Mouse (Mus musculus) kidney, postnatal 14 days (tissue): ENCODE results near the gene Igf1r.
"Not testable (repeated sequence)": the region's sequence is repeated elsewhere in the genome, so short reads cannot be mapped to it uniquely, and the experiment has no call there.

ENCODE experiments used
- DNase-seq: peaks from one replicate; pipeline ENCODE4 v3.0.0; 2022; ENCODE audit warnings: mixed read lengths

Igf1r gene

GRCm38 (mm10) chr7:68236817-68237216 is 284.2 kb downstream of the Igf1r start:
- no peak for DNase-seq

GRCm38 (mm10) chr7:68239220-68239827 is 286.7 kb downstream of the Igf1r start:
- no peak for DNase-seq

GRCm38 (mm10) chr7:68241205-68241604 is 288.6 kb downstream of the Igf1r start:
- DNase-seq: no peak

- DNase-seq: no peak
Measured at GRCm38 (mm10) chr7:68245681-68246080, 293.1 kb downstream of the Igf1r start.

- no peak for DNase-seq
Measured at GRCm38 (mm10) chr7:68246249-68246648, 293.6 kb downstream of the Igf1r start.

GRCm38 (mm10) chr7:68250411-68250810 is 297.8 kb downstream of the Igf1r start:
- DNase-seq: no peak

- no peak for DNase-seq
Measured at GRCm38 (mm10) chr7:68250902-68251301, 298.3 kb downstream of the Igf1r start.

GRCm38 (mm10) chr7:68257767-68258166 is 305.1 kb downstream of the Igf1r start:
- no peak for DNase-seq

GRCm38 (mm10) chr7:68258326-68259150 is 305.9 kb downstream of the Igf1r start:
- no peak for DNase-seq

- no peak for DNase-seq
Measured at GRCm38 (mm10) chr7:68259523-68260081, 307.0 kb downstream of the Igf1r start.

- DNase-seq: no peak
Measured at GRCm38 (mm10) chr7:68262612-68263200, 310.1 kb downstream of the Igf1r start.

GRCm38 (mm10) chr7:68263346-68264027 is 310.9 kb downstream of the Igf1r start:
- DNase-seq: no peak

GRCm38 (mm10) chr7:68264028-68264453 is 311.4 kb downstream of the Igf1r start, which contains the start of gene Pgpep1l:
Pgpep1l (minus strand) TSS chr7:68264233.
- DNase-seq: peak; percentile 76

GRCm38 (mm10) chr7:68264531-68264930 is 311.9 kb downstream of the Igf1r start:
- peak; percentile 69 for DNase-seq

- DNase-seq: no peak
Measured at GRCm38 (mm10) chr7:68265391-68265790, 312.8 kb downstream of the Igf1r start.

GRCm38 (mm10) chr7:68266691-68267090 is 314.1 kb downstream of the Igf1r start:
- DNase-seq: no peak

GRCm38 (mm10) chr7:68270551-68270950 is 317.9 kb downstream of the Igf1r start:
- DNase-seq: no peak

GRCm38 (mm10) chr7:68271816-68272215 is 319.2 kb downstream of the Igf1r start:
- no peak for DNase-seq

GRCm38 (mm10) chr7:68272607-68273006 is 320.0 kb downstream of the Igf1r start:
- peak; percentile 16 for DNase-seq

GRCm38 (mm10) chr7:68273515-68273914 is 320.9 kb downstream of the Igf1r start, which contains the start of gene Fam169b:
Fam169b (plus strand) TSS chr7:68273839.
- DNase-seq: no peak

GRCm38 (mm10) chr7:68274218-68274617 is 321.6 kb downstream of the Igf1r start:
- DNase-seq: no peak

GRCm38 (mm10) chr7:68274951-68275350 is 322.3 kb downstream of the Igf1r start:
- no peak for DNase-seq

GRCm38 (mm10) chr7:68275445-68275837 is 322.8 kb downstream of the Igf1r start:
- not testable (repeated sequence) for DNase-seq
